Mouse (Mus musculus): ENCODE data around the gene Elf2. TPM values are rescaled to one million over a fixed set of nuclear protein-coding genes. Genes with fewer than 3 reads are reported as not detected.

Elf2 gene
- total RNA-seq, 1 experiment = 26.7 TPM

GRCm38 (mm10) chr3:51316876-51317275 lies 23.6 kb downstream of the Elf2 start:
- in situ Hi-C loops (cut with MboI; ENCODE audit: low sequenced_read_pairs in 2 of 2, unreplicated experiment in 2 of 2) = no loop called here

GRCm38 (mm10) chr3:51311638-51312037 lies 28.8 kb downstream of the Elf2 start:
- TF ChIP-seq HCFC1 (IDR thresholded peaks at IDR 0.05; ENCODE audit: borderline replicate concordance, insufficient read depth, low read length) (no peak), ZC3H11A (IDR thresholded peaks at IDR 0.05; ENCODE audit: borderline replicate concordance, low read depth, low read length) (no peak)
- Histone ChIP-seq H3K9me3 (ENCODE audit: control insufficient read depth, insufficient read depth, low read depth, low read length) (no peaks in the 10 kb centered on the region), H3K36me3 (ENCODE audit: control insufficient read depth, insufficient read depth, low read length, poor library complexity, severe bottlenecking) (no peaks in the 10 kb centered on the region), H3K4me1 (ENCODE audit: control insufficient read depth in 2 of 2, insufficient read depth in 2 of 2, low read length in 2 of 2, poor library complexity in 1 of 2) (peaks cover 0 to 5% of the 10 kb centered on the region in 2 experiments; a peak in 1 of 4 replicates), H3K27ac (ENCODE audit: insufficient read depth, low read depth, low read length, poor library complexity, severe bottlenecking) (no peak overlapping the region), H3K4me3 (ENCODE audit: insufficient read depth in 1 of 2, low read depth in 1 of 2, low read length in 2 of 2, poor library complexity in 1 of 2, severe bottlenecking in 1 of 2) (no peak overlapping the region), H3K9ac (ENCODE audit: insufficient read depth, low read depth, low read length, poor library complexity, severe bottlenecking) (no peak overlapping the region)
- in situ Hi-C loops (cut with MboI; ENCODE audit: low sequenced_read_pairs in 2 of 2, unreplicated experiment in 2 of 2) = no loop called here
- no peak for DNase-seq (ENCODE audit: low read depth, low spot score)

More at GRCm38 (mm10) chr3:51316876-51317275, 23.6 kb downstream of the Elf2 start:
- H3K27ac ChIP-seq (ENCODE audit: insufficient read depth, low read depth, low read length, poor library complexity, severe bottlenecking) = no peak overlapping the region
- DNase-seq (ENCODE audit: low read depth, low spot score) = no peak
- no peak overlapping the region for H3K9ac ChIP-seq (ENCODE audit: insufficient read depth, low read depth, low read length, poor library complexity, severe bottlenecking)
- no peak overlapping the region for H3K4me3 ChIP-seq (ENCODE audit: insufficient read depth in 1 of 2, low read depth in 1 of 2, low read length in 2 of 2, poor library complexity in 1 of 2, severe bottlenecking in 1 of 2)
- no peaks in the 10 kb centered on the region for H3K9me3 ChIP-seq (ENCODE audit: control insufficient read depth, insufficient read depth, low read depth, low read length)
- no peaks in the 10 kb centered on the region; a peak in 1 of 4 replicates for H3K4me1 ChIP-seq (ENCODE audit: control insufficient read depth in 2 of 2, insufficient read depth in 2 of 2, low read length in 2 of 2, poor library complexity in 1 of 2)
- no peak for TF ChIP-seq ZC3H11A (IDR thresholded peaks at IDR 0.05; ENCODE audit: borderline replicate concordance, low read depth, low read length)
- no peak for TF ChIP-seq MAFK (IDR thresholded peaks at IDR 0.05; ENCODE audit: insufficient read depth, low read depth, low read length)
- no peak for TF ChIP-seq CHD2 (IDR thresholded peaks at IDR 0.05; ENCODE audit: low read depth, low read length)
- H3K36me3 ChIP-seq (ENCODE audit: control insufficient read depth, insufficient read depth, low read length, poor library complexity, severe bottlenecking) = no peaks in the 10 kb centered on the region; the same call in 1 of the 2 replicates

- Histone ChIP-seq H3K9me3 (ENCODE audit: control insufficient read depth, insufficient read depth, low read depth, low read length) (no peaks in the 10 kb centered on the region), H3K27ac (ENCODE audit: insufficient read depth, low read depth, low read length, poor library complexity, severe bottlenecking) (no peak overlapping the region), H3K9ac (ENCODE audit: insufficient read depth, low read depth, low read length, poor library complexity, severe bottlenecking) (no peak overlapping the region), H3K4me3 (ENCODE audit: insufficient read depth in 1 of 2, low read depth in 1 of 2, low read length in 2 of 2, poor library complexity in 1 of 2, severe bottlenecking in 1 of 2) (no peak overlapping the region), H3K36me3 (ENCODE audit: control insufficient read depth, insufficient read depth, low read length, poor library complexity, severe bottlenecking) (no peaks in the 10 kb centered on the region), H3K4me1 (ENCODE audit: control insufficient read depth in 2 of 2, insufficient read depth in 2 of 2, low read length in 2 of 2, poor library complexity in 1 of 2) (peaks cover 0 to 5% of the 10 kb centered on the region in 2 experiments; a peak in 1 of 4 replicates)
- no peak for DNase-seq (ENCODE audit: low read depth, low spot score)
- TF ChIP-seq HCFC1 (IDR thresholded peaks at IDR 0.05; ENCODE audit: borderline replicate concordance, insufficient read depth, low read length) (no peak), ZC3H11A (IDR thresholded peaks at IDR 0.05; ENCODE audit: borderline replicate concordance, low read depth, low read length) (no peak), CHD2 (IDR thresholded peaks at IDR 0.05; ENCODE audit: low read depth, low read length) (no peak), MAFK (IDR thresholded peaks at IDR 0.05; ENCODE audit: insufficient read depth, low read depth, low read length) (no peak), ZNF384 (IDR thresholded peaks at IDR 0.05; ENCODE audit: low read depth, low read length) (no peak)
- in situ Hi-C loops (cut with MboI; ENCODE audit: low sequenced_read_pairs in 2 of 2, unreplicated experiment in 2 of 2) = no loop called here
Measured at GRCm38 (mm10) chr3:51310098-51310497, 30.4 kb downstream of the Elf2 start.

GRCm38 (mm10) chr3:51306621-51307020 lies 33.8 kb downstream of the Elf2 start:
- Histone ChIP-seq H3K4me3 (ENCODE audit: insufficient read depth in 1 of 2, low read depth in 1 of 2, low read length in 2 of 2, poor library complexity in 1 of 2, severe bottlenecking in 1 of 2) (no peak overlapping the region), H3K9me3 (ENCODE audit: control insufficient read depth, insufficient read depth, low read depth, low read length) (no peaks in the 10 kb centered on the region), H3K36me3 (ENCODE audit: control insufficient read depth, insufficient read depth, low read length, poor library complexity, severe bottlenecking) (no peaks in the 10 kb centered on the region), H3K9ac (ENCODE audit: insufficient read depth, low read depth, low read length, poor library complexity, severe bottlenecking) (no peak overlapping the region), H3K27ac (ENCODE audit: insufficient read depth, low read depth, low read length, poor library complexity, severe bottlenecking) (no peak overlapping the region), H3K4me1 (ENCODE audit: control insufficient read depth in 2 of 2, insufficient read depth in 2 of 2, low read length in 2 of 2, poor library complexity in 1 of 2) (peaks cover 0 to 5% of the 10 kb centered on the region in 2 experiments; a peak in 1 of 4 replicates)
- no peak for DNase-seq (ENCODE audit: low read depth, low spot score)
- in situ Hi-C loops (cut with MboI; ENCODE audit: low sequenced_read_pairs in 2 of 2, unreplicated experiment in 2 of 2) = no loop called here
- TF ChIP-seq HCFC1 (IDR thresholded peaks at IDR 0.05; ENCODE audit: borderline replicate concordance, insufficient read depth, low read length) (no peak), CHD2 (IDR thresholded peaks at IDR 0.05; ENCODE audit: low read depth, low read length) (no peak), ZNF384 (IDR thresholded peaks at IDR 0.05; ENCODE audit: low read depth, low read length) (no peak), ZC3H11A (IDR thresholded peaks at IDR 0.05; ENCODE audit: borderline replicate concordance, low read depth, low read length) (no peak), MAFK (IDR thresholded peaks at IDR 0.05; ENCODE audit: insufficient read depth, low read depth, low read length) (no peak)

GRCm38 (mm10) chr3:51305961-51306360 lies 34.5 kb downstream of the Elf2 start:
- no peak overlapping the region for H3K4me3 ChIP-seq (ENCODE audit: insufficient read depth in 1 of 2, low read depth in 1 of 2, low read length in 2 of 2, poor library complexity in 1 of 2, severe bottlenecking in 1 of 2)
- no peak overlapping the region for H3K9ac ChIP-seq (ENCODE audit: insufficient read depth, low read depth, low read length, poor library complexity, severe bottlenecking)
- H3K36me3 ChIP-seq (ENCODE audit: control insufficient read depth, insufficient read depth, low read length, poor library complexity, severe bottlenecking) = no peaks in the 10 kb centered on the region
- H3K9me3 ChIP-seq (ENCODE audit: control insufficient read depth, insufficient read depth, low read depth, low read length) = no peaks in the 10 kb centered on the region
- TF ChIP-seq HCFC1 (IDR thresholded peaks at IDR 0.05; ENCODE audit: borderline replicate concordance, insufficient read depth, low read length) = no peak
- no peak overlapping the region for H3K27ac ChIP-seq (ENCODE audit: insufficient read depth, low read depth, low read length, poor library complexity, severe bottlenecking)
- in situ Hi-C loops (cut with MboI; ENCODE audit: low sequenced_read_pairs in 2 of 2, unreplicated experiment in 2 of 2) = no loop called here
- DNase-seq (ENCODE audit: low read depth, low spot score) = no peak
- peaks cover 0 to 2% of the 10 kb centered on the region in 2 experiments; a peak in 1 of 4 replicates for H3K4me1 ChIP-seq (ENCODE audit: control insufficient read depth in 2 of 2, insufficient read depth in 2 of 2, low read length in 2 of 2, poor library complexity in 1 of 2)

Measured in ES-E14 (cell line).